Mouse (Mus musculus): ENCODE results near the gene Gpr152.

DNA sequence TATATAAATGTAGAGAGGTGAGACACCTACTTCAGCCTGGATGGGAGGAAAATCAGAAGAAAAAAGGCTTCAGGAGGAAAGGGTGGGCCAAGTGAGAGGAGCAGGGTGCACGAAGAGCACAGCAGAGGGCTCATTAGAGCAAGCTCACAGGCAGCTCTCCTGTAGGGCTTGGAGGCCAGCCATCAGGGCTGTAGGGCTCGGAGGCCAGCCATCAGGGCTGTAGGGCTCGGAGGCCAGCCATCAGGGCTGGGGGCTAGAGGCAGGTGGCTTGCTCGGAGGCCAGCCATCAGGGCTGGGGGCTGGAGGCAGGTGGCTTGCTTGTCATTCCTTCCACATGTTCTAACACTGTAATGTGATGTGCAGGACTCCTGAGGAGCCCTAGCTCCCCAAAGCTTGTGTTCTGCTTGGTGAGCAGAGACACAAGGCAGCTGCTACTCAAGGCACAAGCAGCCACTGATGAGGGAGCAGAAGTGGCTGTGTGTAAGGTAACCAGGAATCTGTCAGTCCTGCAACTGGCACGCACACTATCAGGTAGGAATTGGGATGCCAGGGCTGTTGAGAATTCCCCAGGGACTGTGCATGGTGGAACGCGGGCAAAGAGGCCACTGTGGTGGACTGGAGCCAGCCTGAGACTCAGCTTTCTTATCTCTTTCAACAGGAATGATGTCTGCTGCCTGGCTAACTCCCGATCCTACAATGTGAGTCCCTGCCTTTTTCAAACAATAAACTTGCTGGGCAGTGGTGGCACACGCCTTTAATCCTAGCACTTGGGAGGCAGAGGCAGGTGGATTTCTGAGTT, 27.3 kb downstream of the Gpr152 start:
- no peak for TF ChIP-seq CTCF (conservative IDR thresholded peaks at IDR 0.05; ENCODE audit: low read length)
- TF ChIP-seq POU5F1 (IDR thresholded peaks at IDR 0.05; ENCODE audit: borderline replicate concordance, low read length): no peak
- TF ChIP-seq NANOG (IDR thresholded peaks at IDR 0.05; ENCODE audit: borderline replicate concordance, low read length): no peak

Data from E14TG2a.4 (cell line).